Mouse (Mus musculus): ENCODE data around the gene Prkce.

- no peak for TF ChIP-seq E2F4 (IDR thresholded peaks at IDR 0.05; ENCODE audit: insufficient read depth)
- TF ChIP-seq POLR2A (IDR thresholded peaks at IDR 0.05; ENCODE audit: insufficient read length, low read depth) = no peak
- no peak for TF ChIP-seq TCF12 (IDR thresholded peaks at IDR 0.05; ENCODE audit: insufficient read depth, poor library complexity, severe bottlenecking)
- TF ChIP-seq POLR2AphosphoS2 (IDR thresholded peaks at IDR 0.05; ENCODE audit: insufficient read length, low read depth) = no peak
- no peak for TF ChIP-seq MYOG (IDR thresholded peaks at IDR 0.05; ENCODE audit: control insufficient read depth in 1 of 3, insufficient read depth in 1 of 3, insufficient read length in 2 of 3, low read depth in 2 of 3)
- no peak for TF ChIP-seq CEBPB (IDR thresholded peaks at IDR 0.05; ENCODE audit: insufficient read depth, poor library complexity, severe bottlenecking)
- TF ChIP-seq TCF3 (IDR thresholded peaks at IDR 0.05; ENCODE audit: insufficient read length, low read depth) = no peak
These were observed 427.9 kb downstream of the Prkce start for GRCm38 (mm10) chr17:86595526-86595925.
